ENCODE assay signal across 14 mouse cellular contexts in genomic region chr8:77991050-77991449, GRCm38 (mm10).
DNase-seq lines count a peak whose midpoint lies in the region; ATAC-seq and TF ChIP-seq lines count a peak whose summit lies in the region.
"Had no signal": no experiment of that assay in that cellular context is flagged by ENCODE, and none has a peak within 500 bp of the region (broad histone marks: within the 10 kb centered on the region; RNA-seq: fewer than 3 reads in every experiment).

No protein-coding gene starts in this region.

- H3K9me3 ChIP-seq in heart, embryonic 16.5 days (replicated peaks; ENCODE audit: control insufficient read depth, low read length) = no peaks in the 10 kb centered on the region
- no peaks in the 10 kb centered on the region for H3K9me3 ChIP-seq in liver, postnatal 0 days (ENCODE audit: low read length)
- no peaks in the 10 kb centered on the region for H3K9me3 ChIP-seq in ES-E14 (ENCODE audit: control insufficient read depth, insufficient read depth, low read depth, low read length)
- H3K9me3 ChIP-seq in embryonic facial prominence, embryonic 10.5 days = no peaks in the 10 kb centered on the region; the same call in 1 of the 2 replicates
- H3K9me3 ChIP-seq: limb, embryonic 13.5 days; lung, embryonic 15.5 days; neural tube, embryonic 12.5 days had no signal

- 0 out of 2 replicates have a peak, but pooled peaks have one; percentile 10 for TF ChIP-seq CTCF in liver, postnatal 0 days (IDR thresholded peaks at IDR 0.05; ENCODE audit: low read depth)

- no peak for ATAC-seq in heart, embryonic 16.5 days (replicated peaks; ENCODE audit: extremely low read depth, insufficient read depth, low FRiP score)
- no peak for ATAC-seq in liver, postnatal 0 days
- ATAC-seq: forebrain, embryonic 14.5 days; midbrain, embryonic 16.5 days had no signal

- WGBS in heart, embryonic 16.5 days = 40% methylated on average over 4 of the region's 4 CpGs
- WGBS in liver, postnatal 0 days (ENCODE audit: insufficient replicate concordance) = 47% methylated on average over 4 of the region's 4 CpGs
- 37% methylated on average over 4 of the region's 4 CpGs for WGBS in embryonic facial prominence, embryonic 10.5 days

- no peak overlapping the region for H3K4me3 ChIP-seq in heart, embryonic 16.5 days (ENCODE audit: low read length)
- no peak overlapping the region for H3K4me3 ChIP-seq in liver, postnatal 0 days (ENCODE audit: low read depth, low read length)
- no peak overlapping the region for H3K4me3 ChIP-seq in ES-E14 (ENCODE audit: insufficient read depth in 1 of 2, low read depth in 1 of 2, low read length in 2 of 2, poor library complexity in 1 of 2, severe bottlenecking in 1 of 2)
- H3K4me3 ChIP-seq in embryonic facial prominence, embryonic 10.5 days = no peak overlapping the region
- H3K4me3 ChIP-seq: heart, adult 2 months; limb, embryonic 13.5 days; lung, embryonic 15.5 days; neural tube, embryonic 12.5 days had no signal

- in situ Hi-C loops in ES-E14 (cut with MboI; ENCODE audit: low sequenced_read_pairs in 2 of 2, unreplicated experiment in 2 of 2) = no loop called here

- no peak for TF ChIP-seq EP300 in liver, postnatal 0 days (IDR thresholded peaks at IDR 0.05; ENCODE audit: low read depth)

- H3K27ac ChIP-seq in heart, embryonic 16.5 days (ENCODE audit: low read length) = 0 out of 2 replicates have a peak overlapping the region, but pooled peaks have one; percentile 12
- no peak overlapping the region for H3K27ac ChIP-seq in liver, postnatal 0 days (ENCODE audit: low read depth)
- no peak overlapping the region for H3K27ac ChIP-seq in ES-E14 (ENCODE audit: insufficient read depth, low read depth, low read length, poor library complexity, severe bottlenecking)
- no peak overlapping the region for H3K27ac ChIP-seq in embryonic facial prominence, embryonic 10.5 days (replicated peaks)
- H3K27ac ChIP-seq: heart, adult 2 months; limb, embryonic 13.5 days; lung, embryonic 15.5 days; neural tube, embryonic 12.5 days had no signal

- no peak for DNase-seq in heart, adult 8-10 months (ENCODE audit: low spot score)
- no peak for DNase-seq in liver, postnatal 0 days
- DNase-seq in liver = no peak
- peak; percentile 22 for DNase-seq in ES-E14 (ENCODE audit: low read depth, low spot score)
- peak; percentile 39 for DNase-seq in embryonic facial prominence, embryonic 10.5 days (ENCODE audit: low spot score)
- no peak for DNase-seq in cerebellum, adult 11 months
- DNase-seq: cerebellum, adult 18-20 months; heart, adult 2 months had no signal

- no peaks in the 10 kb centered on the region for H3K27me3 ChIP-seq in heart, embryonic 16.5 days (ENCODE audit: control insufficient read depth, insufficient read depth, low read length)
- H3K27me3 ChIP-seq in liver, postnatal 0 days (ENCODE audit: insufficient read depth, low read length) = no peaks in the 10 kb centered on the region
- no peaks in the 10 kb centered on the region for H3K27me3 ChIP-seq in embryonic facial prominence, embryonic 10.5 days (replicated peaks; ENCODE audit: low read depth, poor library complexity, severe bottlenecking)
- H3K27me3 ChIP-seq: limb, embryonic 13.5 days; lung, embryonic 15.5 days; neural tube, embryonic 12.5 days had no signal

- peaks cover 5% of the 10 kb centered on the region for H3K4me1 ChIP-seq in heart, embryonic 16.5 days (ENCODE audit: control insufficient read depth, insufficient read depth, low read length)
- H3K4me1 ChIP-seq in liver, postnatal 0 days (ENCODE audit: insufficient read depth) = no peaks in the 10 kb centered on the region
- H3K4me1 ChIP-seq in ES-E14 (ENCODE audit: control insufficient read depth in 2 of 2, insufficient read depth in 2 of 2, low read length in 2 of 2, poor library complexity in 1 of 2) = no peaks in the 10 kb centered on the region
- H3K4me1 ChIP-seq in embryonic facial prominence, embryonic 10.5 days = no peaks in the 10 kb centered on the region
- H3K4me1 ChIP-seq: neural tube, embryonic 12.5 days had no signal

- no peaks in the 10 kb centered on the region for H3K36me3 ChIP-seq in heart, embryonic 16.5 days (ENCODE audit: control insufficient read depth, insufficient read depth)
- no peaks in the 10 kb centered on the region for H3K36me3 ChIP-seq in liver, postnatal 0 days (replicated peaks; ENCODE audit: insufficient read depth, low read length)
- no peaks in the 10 kb centered on the region for H3K36me3 ChIP-seq in ES-E14 (ENCODE audit: control insufficient read depth, insufficient read depth, low read length, poor library complexity, severe bottlenecking)
- no peaks in the 10 kb centered on the region for H3K36me3 ChIP-seq in embryonic facial prominence, embryonic 10.5 days (replicated peaks)
- H3K36me3 ChIP-seq: limb, embryonic 13.5 days; lung, embryonic 15.5 days; neural tube, embryonic 12.5 days had no signal

- no peak overlapping the region for H3K4me2 ChIP-seq in heart, embryonic 16.5 days (ENCODE audit: low read depth, low read length)
- H3K4me2 ChIP-seq in liver, postnatal 0 days (ENCODE audit: low read depth, low read length) = no peak overlapping the region
- H3K4me2 ChIP-seq: limb, embryonic 13.5 days; lung, embryonic 15.5 days; neural tube, embryonic 12.5 days had no signal

- no peak overlapping the region for H3K9ac ChIP-seq in heart, embryonic 16.5 days (ENCODE audit: low read length)
- H3K9ac ChIP-seq in liver, postnatal 0 days (replicated peaks) = no peak overlapping the region
- H3K9ac ChIP-seq in ES-E14 (ENCODE audit: insufficient read depth, low read depth, low read length, poor library complexity, severe bottlenecking) = no peak overlapping the region
- H3K9ac ChIP-seq: limb, embryonic 13.5 days; lung, embryonic 15.5 days; neural tube, embryonic 12.5 days had no signal

TF ChIP-seq in ES-E14, 5 proteins besides CTCF, POLR2A, EP300 and RAD21:
- TF ChIP-seq CHD2 (IDR thresholded peaks at IDR 0.05; ENCODE audit: low read depth, low read length) (no peak), ZC3H11A (IDR thresholded peaks at IDR 0.05; ENCODE audit: borderline replicate concordance, low read depth, low read length) (0 out of 2 replicates have a peak, but pooled peaks have one; percentile 35)
TF ChIP-seq in ES-E14: peak in this region for 1.

Comparison
In these comparisons a context has a peak if more than half of its experiments do, and no peak if none do; other contexts are left out.
1. DNase-seq: peak in ES-E14 (single experiment) and embryonic facial prominence, embryonic 10.5 days (single experiment); none in heart, adult 8-10 months (single experiment), liver, postnatal 0 days (single experiment), liver (single experiment) and cerebellum, adult 11 months (single experiment).